Mouse (Mus musculus) right cerebral cortex, postnatal 4 days (tissue): ENCODE measurements around the gene Smcr8.
"Not testable (repeated sequence)": the region's sequence is repeated elsewhere in the genome, so short reads cannot be mapped to it uniquely, and the experiment has no call there.

ENCODE experiments used
- DNase-seq: peaks from one replicate; pipeline ENCODE4 v3.0.0-alpha.2; 2022

Smcr8 gene

GRCm38 (mm10) chr11:60784179-60784922, 7.0 kb downstream of the Smcr8 start:
- no peak for DNase-seq

- DNase-seq = no peak
These were observed 10.3 kb downstream of the Smcr8 start for GRCm38 (mm10) chr11:60787595-60787994.

- DNase-seq = no peak
These were observed 13.1 kb downstream of the Smcr8 start for GRCm38 (mm10) chr11:60790472-60790871.

GRCm38 (mm10) chr11:60796342-60796741, 19.0 kb downstream of the Smcr8 start:
- no peak for DNase-seq

GRCm38 (mm10) chr11:60799977-60800376, 22.7 kb downstream of the Smcr8 start:
- no peak for DNase-seq

GRCm38 (mm10) chr11:60800892-60801291, 23.6 kb downstream of the Smcr8 start:
- DNase-seq = no peak

GRCm38 (mm10) chr11:60808286-60809070, 31.2 kb downstream of the Smcr8 start:
- DNase-seq = peak; percentile 16

- DNase-seq = no peak
These were observed 32.2 kb downstream of the Smcr8 start for GRCm38 (mm10) chr11:60809546-60809945.

GRCm38 (mm10) chr11:60810046-60810965, 33.0 kb downstream of the Smcr8 start:
- DNase-seq = no peak

- DNase-seq = peak; percentile 90
These were observed 33.7 kb downstream of the Smcr8 start for GRCm38 (mm10) chr11:60811054-60811460.

- DNase-seq = not testable (repeated sequence)
These were observed 34.3 kb downstream of the Smcr8 start, which contains the start of gene Shmt1 for GRCm38 (mm10) chr11:60811618-60812017. Shmt1 (minus strand) TSS chr11:60811718.

- no peak for DNase-seq
These were observed 39.1 kb downstream of the Smcr8 start for GRCm38 (mm10) chr11:60816398-60816797.

GRCm38 (mm10) chr11:60823771-60824170, 46.4 kb downstream of the Smcr8 start:
- DNase-seq = no peak

- DNase-seq = no peak
These were observed 47.9 kb downstream of the Smcr8 start for GRCm38 (mm10) chr11:60825191-60825590.

- DNase-seq = no peak
These were observed 49.4 kb downstream of the Smcr8 start for GRCm38 (mm10) chr11:60826700-60827099.

GRCm38 (mm10) chr11:60827241-60827945, 50.1 kb downstream of the Smcr8 start:
- no peak for DNase-seq

- no peak for DNase-seq
These were observed 51.6 kb downstream of the Smcr8 start for GRCm38 (mm10) chr11:60828903-60829302.

GRCm38 (mm10) chr11:60830433-60831052, 53.2 kb downstream of the Smcr8 start, which contains the start of gene Dhrs7b:
Dhrs7b (plus strand) TSS chr11:60830631.
- DNase-seq = peak; percentile 63

GRCm38 (mm10) chr11:60836897-60837296, 59.6 kb downstream of the Smcr8 start:
- DNase-seq = no peak
